Mouse (Mus musculus) lung, adult 2 months (tissue): ENCODE results near the gene Tssk6. TPM values are rescaled to one million over a fixed set of nuclear protein-coding genes. Genes with fewer than 3 reads are reported as not detected.
A peak's percentile ranks its signal among the peaks of the same experiment; 100 is the strongest.

Source experiments
- DNase-seq: peaks from one replicate; pipeline ENCODE4 v3.0.0; 2022
- H3K4me1 ChIP-seq: fragments of 200-500 bp; 2 replicates; pipeline ENCODE4 v1.6.1; 2011; ENCODE audit warnings: low read length; ENCODE audit not compliant: control insufficient read depth, insufficient read depth
- H3K4me3 ChIP-seq: fragments of 200-500 bp; replicated peaks from 2 replicates; pipeline ENCODE3; 2011; ENCODE audit warnings: low read depth, mild to moderate bottlenecking, control low read depth, low read length; ENCODE audit errors: extremely low read depth
- CTCF ChIP-seq: fragments of 200-500 bp; IDR thresholded peaks from 2 replicates; pipeline ENCODE4 v1.5.1; 2011; ENCODE audit warnings: mild to moderate bottlenecking, low read length, control low read depth; ENCODE audit not compliant: insufficient read depth
- POLR2A ChIP-seq: fragments of 200-500 bp; IDR thresholded peaks from 2 replicates; pipeline ENCODE4 v1.6.1; 2011; ENCODE audit warnings: low read depth, mild to moderate bottlenecking, control low read depth, low read length, borderline replicate concordance; ENCODE audit errors: extremely low read depth
- WGBS: fragments of 180-500 bp; shearing (Covaris S2); methylation state at CpG from one replicate; pipeline ENCODE4 v1.1.7; 2018; 5-methylcytosine and 5-hydroxymethylcytosine counted together
- polyA plus RNA-seq: library from polyadenylated mRNA; depleted of rRNA; stranded (reverse); fragments of >200 nt; gene quantifications from 2 replicates; pipeline ENCODE4 v1.2.3, GENCODE M21; 2012

Tssk6 gene
- polyA plus RNA-seq, 1 experiment: 0.70 TPM

DNA sequence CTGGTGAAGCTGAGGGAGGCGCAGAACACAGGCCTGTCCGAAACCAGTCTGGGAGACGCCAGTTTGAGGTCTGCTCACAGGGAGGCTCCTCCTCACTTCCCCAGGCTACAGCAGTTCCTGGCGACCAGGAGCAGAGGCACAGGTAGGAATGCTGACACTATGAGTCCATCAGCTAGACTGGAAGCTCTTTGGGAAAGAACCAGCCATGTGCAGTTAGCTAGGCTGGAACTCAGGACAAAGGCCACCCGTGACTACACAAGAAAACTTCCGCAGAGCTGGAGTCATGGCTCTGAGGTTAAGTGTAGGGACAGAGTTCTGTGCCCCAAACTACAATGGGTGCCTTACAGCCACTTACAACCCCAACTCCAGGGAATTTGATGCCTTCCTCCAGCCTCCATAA lies 4.1 kb upstream of the Tssk6 start:
- peaks cover 4% of the 10 kb centered on the region; the same call in 1 of the 2 replicates for H3K4me1 ChIP-seq
- no peak for DNase-seq
- H3K4me3 ChIP-seq: no peak overlapping the region
- TF ChIP-seq CTCF: no peak
- no peak for TF ChIP-seq POLR2A
- 88% methylated on average over 6 of the region's 6 CpGs for WGBS

DNA sequence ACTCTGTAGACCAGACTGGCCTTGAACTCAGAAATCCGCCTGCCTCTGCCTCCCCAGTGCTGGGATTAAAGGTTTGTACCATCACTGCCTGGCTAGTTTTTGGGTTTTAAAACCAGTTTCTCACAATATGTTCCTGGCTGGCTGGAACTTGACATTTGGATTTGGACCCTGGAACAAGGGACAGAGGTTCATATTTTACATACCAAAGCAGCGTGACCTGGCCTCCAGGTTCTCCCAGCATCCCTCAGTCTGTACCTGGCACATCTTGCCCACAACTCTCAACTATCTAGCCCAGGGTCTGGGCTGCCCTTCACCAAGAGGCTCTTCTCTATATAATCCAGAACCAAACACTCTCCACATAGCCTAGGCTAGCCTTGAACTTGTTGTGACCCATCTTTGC lies 2.1 kb upstream of the Tssk6 start:
- DNase-seq: no peak
- peaks cover 4% of the 10 kb centered on the region; the same call in 1 of the 2 replicates for H3K4me1 ChIP-seq
- WGBS: 87% methylated on average over 2 of the region's 2 CpGs
- H3K4me3 ChIP-seq: no peak overlapping the region
- TF ChIP-seq POLR2A (no peak), CTCF (no peak)

DNA sequence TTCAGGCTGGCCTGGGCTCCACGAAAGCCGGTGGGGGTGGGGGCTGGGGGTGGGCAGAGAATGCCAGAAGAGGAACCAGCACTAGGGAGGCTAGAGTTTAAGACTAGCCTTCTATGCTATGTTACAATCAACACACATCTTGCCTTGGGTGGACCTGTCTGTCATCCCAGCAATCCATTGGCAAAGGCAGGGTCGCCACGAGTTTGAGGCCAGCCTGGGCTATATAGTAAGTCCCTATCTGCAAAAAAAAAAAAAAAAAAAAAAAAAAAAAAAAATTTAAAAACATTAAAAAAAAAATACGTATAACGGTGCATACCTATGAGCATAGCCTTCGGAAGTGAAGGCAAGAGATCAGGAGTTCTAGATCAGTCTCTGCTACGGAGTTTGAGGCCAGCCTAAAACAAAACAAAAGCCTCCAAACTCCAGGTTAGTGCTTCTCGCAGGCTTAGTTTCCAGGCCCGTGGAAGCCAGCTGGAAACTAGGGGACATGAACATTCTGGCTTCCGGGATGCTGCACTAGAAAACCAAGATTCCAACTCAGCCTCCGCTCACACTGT lies 1.0 kb upstream of the Tssk6 start:
- peak overlapping the region; percentile 88 for H3K4me3 ChIP-seq
- TF ChIP-seq CTCF (no peak), POLR2A (no peak)
- 15% methylated on average over 12 of the region's 12 CpGs for WGBS
- peaks cover 4% of the 10 kb centered on the region; the same call in 1 of the 2 replicates for H3K4me1 ChIP-seq
- DNase-seq: no peak

DNA sequence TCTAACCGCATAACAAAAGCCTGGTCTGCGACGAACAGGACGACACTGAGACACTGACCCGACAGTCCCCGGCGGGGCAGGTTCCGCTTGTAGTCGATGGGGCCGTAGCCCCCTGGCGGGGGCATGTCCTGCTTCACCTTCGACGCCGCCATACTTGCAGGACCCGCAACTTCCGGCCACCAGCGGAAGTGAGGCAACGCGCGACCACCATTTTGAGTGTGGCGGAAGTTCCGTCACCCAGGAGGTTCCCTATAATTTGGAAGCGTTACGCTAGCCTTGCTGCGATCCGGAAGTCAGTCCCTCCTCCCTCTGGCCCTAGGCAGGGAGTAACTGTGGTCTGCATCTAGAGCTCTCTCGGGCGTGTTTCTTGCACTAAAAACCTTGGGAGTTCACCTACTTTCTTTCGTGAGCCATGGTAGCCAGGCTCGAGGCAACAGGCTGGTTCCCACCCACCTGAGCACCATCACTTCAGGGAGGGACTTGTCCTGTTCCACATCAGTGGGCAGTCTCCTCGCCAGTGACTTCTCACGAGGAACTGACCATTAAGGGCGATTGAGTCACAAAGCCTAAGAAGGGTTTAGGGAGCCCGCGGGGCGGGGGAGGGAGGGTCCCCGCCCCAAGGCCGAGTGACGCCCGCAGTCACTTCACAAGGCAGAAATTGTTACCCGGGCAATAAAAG lies 361 bp upstream of the Tssk6 start:
- peak; percentile 24; the same call in 1 of the 2 replicates for TF ChIP-seq CTCF
- TF ChIP-seq POLR2A: peak; percentile 92
- Histone ChIP-seq H3K4me1 (peaks cover 4% of the 10 kb centered on the region; the same call in 1 of the 2 replicates), H3K4me3 (peak overlapping the region; percentile 88)
- under 1% methylated on average over 41 of the region's 41 CpGs for WGBS
- peak; percentile 99 for DNase-seq

DNA sequence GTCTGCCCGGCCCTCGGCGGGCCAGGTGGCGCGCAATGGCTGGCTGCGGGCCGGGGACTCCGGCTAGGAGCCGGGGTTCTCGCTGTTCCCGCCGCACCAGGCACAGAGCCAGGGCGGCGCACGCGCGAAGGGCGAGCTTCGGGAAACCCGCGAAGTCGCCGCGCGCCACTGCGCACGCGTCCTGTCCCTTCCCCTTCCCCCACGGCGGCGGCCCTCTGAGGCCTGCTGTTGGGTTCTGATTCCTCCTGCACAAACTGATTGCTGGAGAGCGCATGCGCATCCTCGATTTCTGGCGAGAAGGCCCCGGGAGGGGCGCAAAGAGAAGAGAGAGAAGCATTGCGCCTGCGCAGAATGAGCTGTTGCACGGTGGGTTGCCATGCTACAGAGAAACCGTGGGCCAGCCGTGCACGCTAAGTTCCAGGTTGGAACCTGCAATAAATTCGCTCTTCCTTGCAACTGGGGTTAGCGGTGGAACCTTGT lies 1.1 kb downstream of the Tssk6 start:
- Histone ChIP-seq H3K4me1 (peaks cover 4% of the 10 kb centered on the region; the same call in 1 of the 2 replicates), H3K4me3 (peak overlapping the region; percentile 88)
- DNase-seq: peak; percentile 96
- under 1% methylated on average over 45 of the region's 45 CpGs for WGBS
- peak; percentile 36; the same call in 1 of the 2 replicates for TF ChIP-seq POLR2A
- no peak for TF ChIP-seq CTCF

DNA sequence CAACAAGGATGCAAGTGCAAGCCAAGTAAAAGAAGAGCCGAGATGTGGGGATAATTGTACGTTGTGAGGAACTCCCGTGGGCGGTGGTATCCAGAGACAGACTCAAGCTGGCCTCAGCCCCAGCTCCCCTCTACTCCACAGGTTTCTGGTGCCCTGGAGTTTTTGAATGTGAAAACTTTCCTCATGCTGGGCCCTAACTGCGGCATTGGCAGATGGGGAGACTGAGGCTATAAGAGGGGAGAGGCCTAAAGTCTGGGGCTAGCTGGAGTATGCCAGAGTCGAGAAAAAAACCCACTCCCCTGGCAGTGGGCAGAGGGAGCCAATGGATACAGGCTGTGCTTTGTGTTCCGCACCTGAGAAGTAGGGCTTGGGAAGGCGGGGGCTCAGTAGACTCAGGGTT lies 2.1 kb downstream of the Tssk6 start:
- no peak overlapping the region for H3K4me3 ChIP-seq
- DNase-seq: no peak
- 77% methylated on average over 8 of the region's 8 CpGs for WGBS

DNA sequence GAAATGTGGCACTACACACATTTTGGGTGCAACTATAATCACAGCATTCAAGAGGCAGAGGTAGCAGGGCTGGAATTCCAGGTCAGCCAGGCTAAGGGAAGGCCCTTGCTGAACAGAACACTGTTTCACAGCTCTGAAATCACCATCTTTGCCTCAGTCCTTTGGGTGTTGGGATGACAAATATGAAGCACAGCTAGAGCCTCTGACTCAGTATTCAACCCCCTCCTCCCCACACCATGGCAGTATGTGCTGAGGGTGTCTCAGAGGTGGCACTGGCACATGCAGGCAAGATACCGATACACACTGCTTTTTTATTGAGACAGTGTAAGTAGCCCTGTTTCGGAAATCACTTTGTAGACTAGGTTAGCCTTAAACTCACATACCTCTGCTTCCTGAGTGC lies 4.3 kb downstream of the Tssk6 start:
- TF ChIP-seq POLR2A (no peak), CTCF (no peak)
- WGBS: 82% methylated on average over 2 of the region's 2 CpGs

More for the DNA sequence above, 2.1 kb downstream of the Tssk6 start:
- H3K4me1 ChIP-seq: peaks cover 4% of the 10 kb centered on the region; the same call in 1 of the 2 replicates
- TF ChIP-seq POLR2A (no peak), CTCF (no peak)

DNA sequence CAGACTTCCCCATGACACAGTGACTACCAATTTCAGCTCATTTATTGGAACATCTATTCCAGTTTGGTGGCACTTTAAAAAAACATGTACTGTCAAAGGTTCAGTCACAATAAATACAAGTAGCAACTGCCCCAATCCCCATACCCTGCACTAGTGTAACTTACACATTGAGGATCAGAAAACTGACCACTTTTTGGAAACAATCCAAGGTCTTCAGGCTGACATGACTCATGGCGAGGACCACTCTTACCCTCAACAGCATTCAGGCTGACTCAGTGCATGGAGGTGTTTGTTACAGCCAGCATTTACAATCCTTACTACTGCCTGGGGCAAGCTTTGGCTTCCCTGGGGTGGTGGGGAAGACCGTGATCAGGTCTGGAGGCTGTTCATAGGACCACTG lies 5.1 kb downstream of the Tssk6 start:
- 80% methylated on average over 2 of the region's 2 CpGs for WGBS
- peaks cover 4% of the 10 kb centered on the region; the same call in 1 of the 2 replicates for H3K4me1 ChIP-seq

More for the DNA sequence above, 4.3 kb downstream of the Tssk6 start:
- Histone ChIP-seq H3K4me3 (no peak overlapping the region), H3K4me1 (peaks cover 4% of the 10 kb centered on the region; the same call in 1 of the 2 replicates)
- no peak for DNase-seq

DNA sequence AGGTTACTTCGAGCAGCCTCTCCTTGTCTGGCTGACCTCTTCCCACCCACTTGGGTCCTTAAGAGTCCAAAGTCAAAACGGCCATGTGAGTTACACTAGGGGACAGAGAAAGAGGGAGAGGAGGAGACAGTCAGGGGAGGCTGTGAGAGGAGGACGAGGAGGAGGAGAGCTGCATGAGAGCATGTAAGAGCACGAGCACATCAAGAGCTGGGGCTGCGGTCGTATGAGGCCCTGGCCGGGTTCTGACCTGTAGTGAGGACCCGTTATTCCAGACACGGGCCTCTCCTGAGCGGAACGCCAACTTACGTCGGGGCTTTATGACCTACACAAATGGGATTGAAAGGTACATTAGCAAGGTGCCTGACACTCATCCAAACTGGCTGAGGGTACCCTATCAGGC lies 9.9 kb downstream of the Tssk6 start:
- H3K4me3 ChIP-seq: no peak overlapping the region
- no peak for DNase-seq
- TF ChIP-seq CTCF (no peak), POLR2A (no peak)
- H3K4me1 ChIP-seq: no peaks in the 10 kb centered on the region
- WGBS: 89% methylated on average over 13 of the region's 13 CpGs

More for the DNA sequence above, 5.1 kb downstream of the Tssk6 start:
- DNase-seq: no peak
- no peak for TF ChIP-seq POLR2A
- TF ChIP-seq CTCF: no peak
- H3K4me3 ChIP-seq: no peak overlapping the region
